Mouse (Mus musculus) inflammation-experienced regulatory T-cells, adult 16 weeks (primary cell): ENCODE data around the gene Ppp6r2. TPM values are rescaled to one million over a fixed set of nuclear protein-coding genes. Genes with fewer than 3 reads are reported as not detected.

ENCODE experiments used
- polyA plus RNA-seq: library from polyadenylated mRNA; unstranded; fragments of 100-300 nt; shearing (Covaris generic); gene quantifications from one replicate; pipeline ENCODE4 v1.2.1, GENCODE M21; 2017

The Ppp6r2 gene
- polyA plus RNA-seq, result 6.3 TPM

DNA sequence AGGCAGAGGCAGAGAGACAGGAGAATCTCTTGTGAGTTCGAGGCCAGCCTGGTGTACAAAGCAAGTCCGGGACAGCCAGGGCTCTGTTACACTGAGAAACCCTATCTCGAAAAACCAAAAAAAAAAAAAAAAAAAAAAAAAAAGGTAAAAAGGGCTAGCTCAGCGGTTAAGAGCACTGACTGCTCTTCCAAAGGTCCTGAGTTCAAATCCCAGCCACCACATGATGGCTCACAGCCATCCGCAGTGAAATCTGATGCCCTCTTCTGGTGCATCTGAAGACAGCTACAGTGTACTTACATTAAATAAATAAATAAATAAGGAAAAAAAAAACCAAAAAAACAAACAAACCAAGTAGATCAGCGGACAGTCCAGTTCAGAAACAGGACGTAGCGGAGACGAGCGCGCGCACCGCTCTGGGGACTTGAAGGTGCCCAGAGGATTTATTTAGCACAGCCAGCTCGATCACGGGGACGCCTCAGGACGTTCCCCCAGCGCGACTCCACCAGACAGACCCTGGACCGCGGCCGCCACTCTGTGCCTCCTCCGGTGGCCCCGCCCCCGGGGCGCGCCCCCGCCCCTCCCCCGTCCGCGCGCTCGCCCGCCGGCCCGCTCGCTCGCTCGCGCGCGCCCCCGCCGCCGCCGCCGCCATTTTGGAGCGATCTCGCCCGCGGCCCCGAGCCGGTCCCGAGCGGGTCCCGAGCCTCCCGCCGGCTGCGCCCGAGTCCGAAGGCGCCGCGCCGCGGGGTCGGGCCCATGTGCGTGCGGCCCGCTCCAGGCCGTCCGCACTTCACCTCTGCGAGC lies at the start of gene Ppp6r2:
Gene Ppp6r2, plus strand, starts transcription at position 639 of the 801 bp plus-strand sequence.

DNA sequence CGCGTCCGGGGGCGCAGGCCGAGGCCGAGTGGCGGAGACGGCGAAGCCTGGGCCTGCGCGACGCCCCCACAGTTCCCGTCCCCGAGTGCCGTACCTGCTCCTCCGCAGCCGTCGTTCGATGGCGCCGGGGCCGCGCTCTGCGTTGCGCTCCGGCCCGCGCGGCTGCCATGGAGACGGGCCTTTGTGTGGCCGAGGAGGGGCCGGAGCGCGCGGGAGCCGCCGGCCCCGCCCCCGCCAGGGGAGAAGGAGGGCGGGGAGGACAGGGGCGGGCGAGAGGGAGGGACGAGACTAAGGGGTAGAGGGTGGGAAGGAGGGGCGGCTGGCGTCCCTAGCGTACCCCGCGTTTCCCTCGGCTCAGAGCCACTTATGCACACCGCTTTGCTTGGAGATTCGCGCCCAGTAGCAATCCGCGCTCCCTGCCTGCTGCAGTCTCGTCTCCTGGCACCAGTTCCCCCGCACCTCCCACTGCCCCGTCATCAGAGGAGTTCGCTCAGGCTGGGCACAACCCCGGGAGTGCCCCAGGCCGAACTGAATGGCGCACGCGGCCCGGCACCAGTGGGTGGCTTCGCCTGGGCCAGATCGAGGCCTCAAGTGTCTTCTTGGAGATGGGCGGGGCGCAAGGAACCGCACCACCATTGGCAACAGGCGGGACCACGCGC lies 30.7 kb upstream of the Ppp6r2 start, which contains the start of gene Plxnb2:
Gene Plxnb2, minus strand, starts transcription at position 218 of the 659 bp plus-strand sequence.

DNA sequence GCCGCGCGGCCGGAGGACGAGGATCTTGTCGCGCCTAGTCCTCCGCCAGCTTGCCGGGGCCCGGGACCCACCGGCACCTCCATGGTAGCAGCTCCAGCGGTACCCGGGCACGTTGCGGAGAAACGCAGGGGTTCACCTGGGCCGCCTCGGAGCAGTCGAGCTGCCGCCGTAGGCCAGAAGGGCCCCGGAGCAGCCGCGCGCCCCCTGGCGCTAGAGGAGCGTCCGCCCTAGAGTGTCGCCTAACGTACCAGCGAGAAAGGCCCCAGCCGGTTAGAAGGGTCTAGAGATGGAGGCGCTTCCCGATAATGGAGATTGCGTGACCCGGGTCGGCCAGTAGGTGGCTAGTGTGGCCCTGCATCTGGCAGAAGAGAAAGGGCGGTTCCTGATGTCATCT lies 15.0 kb upstream of the Ppp6r2 start, which contains the start of gene Dennd6b:
Gene Dennd6b, minus strand, starts transcription at position 184 of the 394 bp plus-strand sequence.

DNA sequence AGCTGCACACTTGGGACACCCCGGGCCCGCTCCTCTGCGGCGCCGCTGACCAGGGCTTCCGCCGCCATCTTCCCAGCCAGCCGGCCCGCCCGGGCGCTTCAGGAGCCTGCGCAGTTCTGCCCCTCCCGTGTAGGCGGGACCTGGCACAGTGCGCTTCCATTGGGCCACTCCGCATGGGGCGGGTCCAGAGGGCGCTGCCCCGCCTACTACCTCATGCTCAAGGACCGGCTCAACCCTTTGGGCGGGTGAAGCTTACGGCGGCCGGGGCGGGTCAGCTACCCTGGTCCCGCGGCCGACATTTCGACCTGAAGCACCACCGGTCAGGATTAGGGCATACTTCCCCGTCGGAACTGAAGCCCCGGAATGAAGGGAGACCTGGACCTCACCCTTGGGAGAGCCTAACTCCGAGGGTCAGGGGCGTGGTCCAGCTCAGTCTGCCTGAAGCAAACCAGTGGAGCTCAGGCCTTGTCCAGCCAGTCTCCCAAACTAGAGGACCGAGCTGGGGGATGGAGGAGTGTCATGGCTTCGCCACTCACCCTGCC lies 103.9 kb downstream of the Ppp6r2 start, which contains the start of gene Sbf1:
Gene Sbf1, minus strand, starts transcription at position 122 of the 542 bp plus-strand sequence.

DNA sequence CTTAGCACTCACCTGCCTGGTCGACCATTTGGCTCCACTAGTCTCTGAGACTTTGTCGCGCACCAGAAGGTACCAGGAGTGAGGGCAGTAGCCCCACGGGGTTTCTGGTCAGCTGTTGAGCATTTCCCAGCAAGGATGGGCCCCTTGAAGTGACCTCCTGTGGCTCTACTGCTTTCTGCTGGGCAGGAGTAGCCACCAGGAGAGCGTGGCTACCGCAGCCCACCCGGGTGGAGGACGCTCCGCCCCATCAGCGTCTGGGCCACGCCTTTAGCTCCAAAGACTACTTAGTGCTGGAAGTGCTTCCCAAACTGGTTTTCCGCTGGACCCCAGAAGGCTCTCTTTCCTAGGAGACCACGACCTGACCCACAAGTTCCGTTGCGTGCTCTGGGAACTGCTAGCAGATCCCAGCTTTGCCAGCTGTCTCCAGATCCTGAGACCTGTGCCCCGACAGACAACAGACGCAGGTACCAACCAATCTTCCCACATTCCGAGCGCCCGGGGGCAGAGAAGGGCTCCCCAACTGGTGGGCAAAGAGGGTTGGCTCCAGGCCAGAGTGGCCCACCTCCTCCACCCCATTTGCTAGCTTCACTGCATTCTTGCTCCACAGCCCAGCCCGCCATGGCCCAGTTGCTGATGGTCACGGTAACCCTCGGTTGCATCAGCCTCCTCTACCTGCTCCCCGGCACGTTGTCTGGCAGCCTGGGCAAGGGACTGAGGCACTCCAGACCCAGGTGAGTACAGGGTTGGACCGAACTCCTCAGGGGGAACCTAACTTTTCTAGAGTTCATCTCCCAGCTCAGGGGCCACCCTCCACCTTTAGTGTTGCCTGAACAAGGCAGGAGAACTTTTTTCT lies 111.5 kb downstream of the Ppp6r2 start, which contains the start of gene Adm2:
Gene Adm2, plus strand, starts transcription at position 51 of the 853 bp plus-strand sequence.

DNA sequence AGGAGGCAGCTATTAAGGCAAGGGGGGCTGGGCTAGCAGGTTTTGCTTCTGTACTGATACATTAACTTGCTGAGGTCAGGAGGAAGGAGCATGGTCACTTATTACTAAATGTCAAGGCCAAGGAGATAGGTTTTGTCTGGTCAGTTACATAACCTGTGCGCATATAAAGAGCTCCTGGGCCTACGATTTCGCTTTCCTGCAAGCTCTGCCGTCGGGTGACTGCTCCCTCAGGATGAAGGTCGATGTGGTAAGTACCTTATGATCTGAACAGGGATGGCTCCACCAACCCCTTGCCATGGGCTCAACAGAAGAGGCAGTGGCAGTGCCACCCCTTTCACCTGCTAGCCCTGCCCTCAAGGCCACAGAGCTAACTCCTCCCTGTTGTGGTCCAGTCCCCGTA lies 122.9 kb downstream of the Ppp6r2 start, which contains the start of gene Miox:
Gene Miox, plus strand, starts transcription at position 128 of the 400 bp plus-strand sequence.

Other genes with a start within 250 kb of the Ppp6r2 start
- not detected for gene Mlc1, start 232.5 kb upstream of the Ppp6r2 start, polyA plus RNA-seq
- gene Mov10l1, start 228.6 kb upstream of the Ppp6r2 start, polyA plus RNA-seq, result not detected
- gene Panx2, start 151.8 kb upstream of the Ppp6r2 start, polyA plus RNA-seq, result 0.30 TPM
- 69.7 TPM for gene Trabd, start 136.4 kb upstream of the Ppp6r2 start, polyA plus RNA-seq
- gene Selenoo, start 122.5 kb upstream of the Ppp6r2 start, polyA plus RNA-seq, result 6.0 TPM
- 35.9 TPM for gene Tubgcp6, start 88.4 kb upstream of the Ppp6r2 start, polyA plus RNA-seq
- gene Hdac10, start 82.9 kb upstream of the Ppp6r2 start, polyA plus RNA-seq, result 77.6 TPM
- 10.2 TPM for gene Mapk12, start 70.8 kb upstream of the Ppp6r2 start, polyA plus RNA-seq
- 54.8 TPM for gene Mapk11, start 61.9 kb upstream of the Ppp6r2 start, polyA plus RNA-seq
- gene Plxnb2, start 30.8 kb upstream of the Ppp6r2 start, polyA plus RNA-seq, result 6.9 TPM
- 52.0 TPM for gene Dennd6b, start 15.1 kb upstream of the Ppp6r2 start, polyA plus RNA-seq
- gene Sbf1, start 103.8 kb downstream of the Ppp6r2 start, polyA plus RNA-seq, result 78.2 TPM
- not detected for gene Adm2, start 111.2 kb downstream of the Ppp6r2 start, polyA plus RNA-seq
- gene Miox, start 122.8 kb downstream of the Ppp6r2 start, polyA plus RNA-seq, result not detected
- gene Lmf2, start 144.1 kb downstream of the Ppp6r2 start, polyA plus RNA-seq, result 77.8 TPM
- 198 TPM for gene Ncaph2, start 144.2 kb downstream of the Ppp6r2 start, polyA plus RNA-seq
- 6.4 TPM for gene Sco2, start 162.3 kb downstream of the Ppp6r2 start, polyA plus RNA-seq
- gene Tymp, start 165.5 kb downstream of the Ppp6r2 start, polyA plus RNA-seq, result 1.0 TPM
- gene Odf3b, start 167.7 kb downstream of the Ppp6r2 start, polyA plus RNA-seq, result 1.1 TPM
- gene Klhdc7b, start 173.4 kb downstream of the Ppp6r2 start, polyA plus RNA-seq, result 0.29 TPM
- not detected for gene Syce3, start 198.9 kb downstream of the Ppp6r2 start, polyA plus RNA-seq
- gene Cpt1b, start 214.3 kb downstream of the Ppp6r2 start, polyA plus RNA-seq, result 0.49 TPM
- gene C730034F03Rik, start 218.0 kb downstream of the Ppp6r2 start, polyA plus RNA-seq, result 6.1 TPM
- gene Gm44502, start 218.1 kb downstream of the Ppp6r2 start, polyA plus RNA-seq, result not detected
- 111 TPM for gene Chkb, start 218.4 kb downstream of the Ppp6r2 start, polyA plus RNA-seq
- 0.05 TPM for gene Mapk8ip2, start 242.4 kb downstream of the Ppp6r2 start, polyA plus RNA-seq